Mouse (Mus musculus) heart, embryonic 10.5 days (tissue): ENCODE measurements around the gene Cript. TPM values are rescaled to one million over a fixed set of nuclear protein-coding genes. Genes with fewer than 3 reads are reported as not detected.

Experiments used
- DNase-seq: peaks from one replicate; pipeline ENCODE4 v3.0.0-alpha.2; 2017; ENCODE audit warnings: low spot score
- H3K27ac ChIP-seq: fragments of 300-500 bp; sonication (generic); 2 replicates; pipeline ENCODE4 v1.5.1; 2016; ENCODE audit warnings: mild to moderate bottlenecking
- H3K27me3 ChIP-seq: fragments of 300-500 bp; sonication (generic); 2 replicates; pipeline ENCODE4 v1.6.1; 2016; ENCODE audit warnings: mild to moderate bottlenecking; ENCODE audit not compliant: poor library complexity, insufficient read depth, severe bottlenecking
- H3K36me3 ChIP-seq: fragments of 300-500 bp; sonication (generic); 2 replicates; pipeline ENCODE4 v1.6.1; 2016; ENCODE audit warnings: mild to moderate bottlenecking, moderate library complexity
- H3K4me1 ChIP-seq: fragments of 300-500 bp; sonication (generic); 2 replicates; pipeline ENCODE4 v1.6.1; 2016; ENCODE audit warnings: mild to moderate bottlenecking
- H3K4me3 ChIP-seq: fragments of 300-500 bp; sonication (generic); 2 replicates; pipeline ENCODE4 v1.5.1; 2016; ENCODE audit warnings: mild to moderate bottlenecking, moderate library complexity
- H3K9me3 ChIP-seq: fragments of 300-500 bp; sonication (generic); 2 replicates; pipeline ENCODE4 v1.6.1; 2016; ENCODE audit warnings: mild to moderate bottlenecking, moderate library complexity
- WGBS: fragments of 180-500 bp; shearing (Covaris S2); methylation state at CpG from one replicate; pipeline ENCODE4 v1.1.7; 2016; 5-methylcytosine and 5-hydroxymethylcytosine counted together
- polyA plus RNA-seq: library from polyadenylated mRNA; unstranded; fragments of >200 nt; fragmentation: Nextera tagmentation; extraction: Ambion mirVana; gene quantifications from 2 replicates; pipeline ENCODE4 v1.2.1, GENCODE M21; 2016

Gene Cript
- polyA plus RNA-seq, 1 experiment from 2014 or later = 113 TPM

- H3K9me3 ChIP-seq = no peaks in the 10 kb centered on the region
- no peak for DNase-seq
- 87% methylated on average over 13 of the region's 13 CpGs for WGBS
Observed at GRCm38 (mm10) chr17:87011301-87012019, 13.9 kb upstream of the Cript start.

GRCm38 (mm10) chr17:87019692-87020091 is 5.7 kb upstream of the Cript start:
- Histone ChIP-seq H3K27me3 (no peaks in the 10 kb centered on the region), H3K36me3 (peaks cover 22% of the 10 kb centered on the region), H3K9me3 (no peaks in the 10 kb centered on the region), H3K4me1 (peaks cover 8% of the 10 kb centered on the region), H3K27ac (no peak overlapping the region), H3K4me3 (no peak overlapping the region)
- no peak for DNase-seq
- 91% methylated on average over 5 of the region's 5 CpGs for WGBS

More at GRCm38 (mm10) chr17:87011301-87012019, 13.9 kb upstream of the Cript start:
- Histone ChIP-seq H3K27me3 (no peaks in the 10 kb centered on the region), H3K4me1 (no peaks in the 10 kb centered on the region), H3K36me3 (peaks cover 28% of the 10 kb centered on the region), H3K27ac (no peak overlapping the region), H3K4me3 (no peak overlapping the region)

- peak overlapping the region; percentile 85 for H3K4me3 ChIP-seq
- peaks cover 16% of the 10 kb centered on the region for H3K4me1 ChIP-seq
- peak overlapping the region; percentile 78 for H3K27ac ChIP-seq
- peaks cover 13% of the 10 kb centered on the region for H3K36me3 ChIP-seq
- no peaks in the 10 kb centered on the region for H3K27me3 ChIP-seq
- no peak for DNase-seq
- WGBS = 1% methylated on average over 55 of the region's 55 CpGs
- no peaks in the 10 kb centered on the region for H3K9me3 ChIP-seq
Observed at GRCm38 (mm10) chr17:87024491-87025242, 683 bp upstream of the Cript start.

- no peak for DNase-seq
- 57% methylated on average over 10 of the region's 10 CpGs for WGBS
- Histone ChIP-seq H3K4me3 (no peak overlapping the region), H3K4me1 (no peaks in the 10 kb centered on the region), H3K27me3 (no peaks in the 10 kb centered on the region), H3K36me3 (peaks cover 28% of the 10 kb centered on the region), H3K27ac (no peak overlapping the region), H3K9me3 (no peaks in the 10 kb centered on the region)
Observed at GRCm38 (mm10) chr17:87036141-87037073, 11.1 kb downstream of the Cript start.

- H3K27ac ChIP-seq = no peak overlapping the region
- H3K9me3 ChIP-seq = no peaks in the 10 kb centered on the region
- no peak for DNase-seq
- H3K4me3 ChIP-seq = no peak overlapping the region
- WGBS = 88% methylated on average over 5 of the region's 5 CpGs
- H3K4me1 ChIP-seq = no peaks in the 10 kb centered on the region
- H3K27me3 ChIP-seq = 0 out of 2 replicates have a peak, but pooled peaks cover 4% of the 10 kb centered on the region
- H3K36me3 ChIP-seq = peaks cover 19% of the 10 kb centered on the region
Observed at GRCm38 (mm10) chr17:87038496-87038895, 13.1 kb downstream of the Cript start.

- peaks cover 4% of the 10 kb centered on the region; the same call in 1 of the 2 replicates for H3K27me3 ChIP-seq
- H3K36me3 ChIP-seq = peaks cover 6% of the 10 kb centered on the region; the same call in 1 of the 2 replicates
- no peak for DNase-seq
- no peak overlapping the region for H3K4me3 ChIP-seq
- no peaks in the 10 kb centered on the region for H3K9me3 ChIP-seq
- no peaks in the 10 kb centered on the region for H3K4me1 ChIP-seq
- no peak overlapping the region for H3K27ac ChIP-seq
- 59% methylated on average over 19 of the region's 19 CpGs for WGBS
Observed at GRCm38 (mm10) chr17:87041739-87042138, 16.4 kb downstream of the Cript start.

GRCm38 (mm10) chr17:87044364-87044763 is 19.0 kb downstream of the Cript start:
- Histone ChIP-seq H3K27me3 (peaks cover 4% of the 10 kb centered on the region; the same call in 1 of the 2 replicates), H3K27ac (no peak overlapping the region), H3K36me3 (no peaks in the 10 kb centered on the region), H3K4me3 (no peak overlapping the region), H3K4me1 (no peaks in the 10 kb centered on the region), H3K9me3 (no peaks in the 10 kb centered on the region)
- peak; percentile 91 for DNase-seq
- 2% methylated on average over 15 of the region's 15 CpGs for WGBS

- DNase-seq = no peak
- H3K27me3 ChIP-seq = peaks cover 4% of the 10 kb centered on the region; the same call in 1 of the 2 replicates
- no peaks in the 10 kb centered on the region for H3K9me3 ChIP-seq
- H3K36me3 ChIP-seq = no peaks in the 10 kb centered on the region
- no peak overlapping the region for H3K4me3 ChIP-seq
- 75% methylated on average over 8 of the region's 8 CpGs for whole genome bisulfite sequencing
- no peak overlapping the region for H3K27ac ChIP-seq
- H3K4me1 ChIP-seq = no peaks in the 10 kb centered on the region
Observed at GRCm38 (mm10) chr17:87044796-87045195, 19.4 kb downstream of the Cript start.

- H3K36me3 ChIP-seq = no peaks in the 10 kb centered on the region
- DNase-seq = peak; percentile 69
- H3K4me3 ChIP-seq = no peak overlapping the region
- no peaks in the 10 kb centered on the region; the same call in 1 of the 2 replicates for H3K27me3 ChIP-seq
- no peak overlapping the region for H3K27ac ChIP-seq
- no peaks in the 10 kb centered on the region for H3K9me3 ChIP-seq
- WGBS = 60% methylated on average over 5 of the region's 5 CpGs
- peaks cover 1% of the 10 kb centered on the region; the same call in 1 of the 2 replicates for H3K4me1 ChIP-seq
Observed at GRCm38 (mm10) chr17:87049696-87050095, 24.3 kb downstream of the Cript start.

GRCm38 (mm10) chr17:87050469-87051175 is 25.3 kb downstream of the Cript start:
- Histone ChIP-seq H3K4me1 (peaks cover 8% of the 10 kb centered on the region; the same call in 1 of the 2 replicates), H3K27me3 (no peaks in the 10 kb centered on the region; the same call in 1 of the 2 replicates), H3K27ac (no peak overlapping the region), H3K4me3 (no peak overlapping the region), H3K9me3 (no peaks in the 10 kb centered on the region), H3K36me3 (no peaks in the 10 kb centered on the region)
- WGBS = 72% methylated on average over 9 of the region's 9 CpGs
- DNase-seq = peak; percentile 63

GRCm38 (mm10) chr17:87051652-87052051 is 26.3 kb downstream of the Cript start:
- Histone ChIP-seq H3K27me3 (no peaks in the 10 kb centered on the region), H3K36me3 (no peaks in the 10 kb centered on the region), H3K9me3 (no peaks in the 10 kb centered on the region), H3K27ac (no peak overlapping the region), H3K4me1 (peaks cover 8% of the 10 kb centered on the region; the same call in 1 of the 2 replicates), H3K4me3 (no peak overlapping the region)
- DNase-seq = peak; percentile 53
- WGBS = 67% methylated on average over 1 of the region's 1 CpGs

GRCm38 (mm10) chr17:87052432-87052831 is 27.1 kb downstream of the Cript start:
- DNase-seq = peak; percentile 31
- Histone ChIP-seq H3K27ac (no peak overlapping the region), H3K36me3 (no peaks in the 10 kb centered on the region), H3K4me1 (peaks cover 8% of the 10 kb centered on the region; the same call in 1 of the 2 replicates), H3K9me3 (no peaks in the 10 kb centered on the region), H3K27me3 (no peaks in the 10 kb centered on the region), H3K4me3 (no peak overlapping the region)
- WGBS = 82% methylated on average over 1 of the region's 1 CpGs
